In the genomic region with DNA sequence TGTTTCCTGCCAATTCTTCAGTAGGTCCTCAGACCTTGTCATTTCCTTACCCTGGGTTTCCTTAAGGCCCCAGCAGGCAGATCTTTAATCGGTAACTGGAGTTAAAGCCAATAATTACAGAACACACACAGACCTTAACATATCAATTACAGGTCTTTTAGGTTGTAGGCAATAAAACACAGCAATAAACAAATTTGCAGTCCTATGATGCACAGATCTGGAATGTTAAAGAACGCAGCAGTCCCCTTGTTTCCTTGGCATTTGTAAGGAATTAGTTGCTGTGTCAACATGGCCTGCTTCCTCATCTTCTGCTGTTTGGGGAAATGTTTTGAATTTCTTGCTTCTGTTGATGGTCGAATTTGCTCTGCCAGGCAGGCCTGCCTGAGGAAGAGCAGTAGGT, we compare ENCODE assay signal across 26 mouse cellular contexts. TPM values are rescaled to one million over a fixed set of nuclear protein-coding genes. Genes with fewer than 3 reads are reported as not detected.
DNase-seq lines count a peak whose midpoint lies in the region; ATAC-seq and TF ChIP-seq lines count a peak whose summit lies in the region.
"Had no signal": no experiment of that assay in that cellular context is flagged by ENCODE, and none has a peak within 500 bp of the region (broad histone marks: within the 10 kb centered on the region; RNA-seq: fewer than 3 reads in every experiment).

No protein-coding gene starts in this region.

- no peak for TF ChIP-seq CTCF in lung, postnatal 0 days (IDR thresholded peaks at IDR 0.05)

- H3K36me3 ChIP-seq in lung, postnatal 0 days (ENCODE audit: insufficient read depth, low read length), result no peaks in the 10 kb centered on the region
- H3K36me3 ChIP-seq in hindbrain, embryonic 12.5 days, result no peaks in the 10 kb centered on the region
- H3K36me3 ChIP-seq: forebrain, embryonic 15.5 days; G1E; intestine, embryonic 15.5 days; limb, embryonic 15.5 days; liver, embryonic 13.5 days had no signal

- WGBS in lung, postnatal 0 days, result 23% methylated on average over 3 of the region's 3 CpGs
- 5% methylated on average over 3 of the region's 3 CpGs for WGBS in large intestine, adult 2 months
- 56% methylated on average over 3 of the region's 3 CpGs for WGBS in hindbrain, embryonic 12.5 days

- no peaks in the 10 kb centered on the region; the same call in 1 of the 2 replicates for H3K4me1 ChIP-seq in lung, postnatal 0 days (ENCODE audit: insufficient read depth, low read depth, low read length)
- no peaks in the 10 kb centered on the region for H3K4me1 ChIP-seq in hindbrain, embryonic 12.5 days
- H3K4me1 ChIP-seq: forebrain, embryonic 15.5 days; intestine, embryonic 15.5 days; liver, embryonic 13.5 days had no signal

- no peaks in the 10 kb centered on the region for H3K27me3 ChIP-seq in lung, postnatal 0 days (replicated peaks; ENCODE audit: insufficient read depth, low read length)
- no peaks in the 10 kb centered on the region for H3K27me3 ChIP-seq in hindbrain, embryonic 12.5 days
- H3K27me3 ChIP-seq: forebrain, embryonic 15.5 days; intestine, embryonic 15.5 days; limb, embryonic 15.5 days; liver, embryonic 13.5 days had no signal

- no peak for TF ChIP-seq EP300 in lung, postnatal 0 days (IDR thresholded peaks at IDR 0.05)

- DNase-seq in embryo, embryonic 10.5 days (ENCODE audit: low spot score), result peak; percentile 6
- DNase-seq in embryo, embryonic 9.5 days (ENCODE audit: extremely low spot score), result no peak
- DNase-seq in lung, postnatal 0 days (ENCODE audit: low spot score), result peak; percentile 30
- DNase-seq in lung, postnatal 25 days (ENCODE audit: low spot score), result no peak
- peak; percentile 31 for DNase-seq in large intestine, adult 2 months (ENCODE audit: low read depth, low spot score)
- no peak for DNase-seq in neural tube, embryonic 10.5 days (ENCODE audit: extremely low spot score, low spot score)
- DNase-seq in layer of hippocampus, adult 9-11 months, result no peak
- DNase-seq: adrenal gland, postnatal 25 days; cerebellum, adult 8-10 months; cerebellum, postnatal 25 days; gastrocnemius, adult 2 months; gastrocnemius, postnatal 36 days; heart, adult 2 months; kidney, adult 2 months; liver, embryonic 13.5 days; lung, adult 18-20 months; lung, postnatal 10 days; midbrain, embryonic 14.5 days; spleen, adult 18-20 months; thymus, postnatal 14 days had no signal

- no peak for ATAC-seq in lung, postnatal 0 days
- ATAC-seq in hindbrain, embryonic 12.5 days (ENCODE audit: low FRiP score), result no peak
- ATAC-seq: forebrain, embryonic 15.5 days; hindbrain, postnatal 0 days; intestine, embryonic 15.5 days had no signal

- H3K4me3 ChIP-seq in lung, postnatal 0 days (ENCODE audit: low read depth, low read length), result no peak overlapping the region
- H3K4me3 ChIP-seq in hindbrain, embryonic 12.5 days, result no peak overlapping the region
- H3K4me3 ChIP-seq: forebrain, embryonic 15.5 days; gastrocnemius, adult 2 months; heart, adult 2 months; intestine, embryonic 15.5 days; limb, embryonic 15.5 days; liver, embryonic 13.5 days had no signal

- no peak overlapping the region for H3K27ac ChIP-seq in lung, postnatal 0 days (ENCODE audit: low read length)
- H3K27ac ChIP-seq in hindbrain, embryonic 12.5 days, result no peak overlapping the region
- H3K27ac ChIP-seq: forebrain, embryonic 15.5 days; gastrocnemius, adult 2 months; heart, adult 2 months; hindbrain, postnatal 0 days; intestine, embryonic 15.5 days; limb, embryonic 15.5 days; liver, embryonic 13.5 days had no signal

- no peaks in the 10 kb centered on the region for H3K9me3 ChIP-seq in lung, postnatal 0 days (ENCODE audit: low read length)
- no peaks in the 10 kb centered on the region for H3K9me3 ChIP-seq in hindbrain, embryonic 12.5 days (replicated peaks)
- H3K9me3 ChIP-seq: forebrain, embryonic 15.5 days; G1E; intestine, embryonic 15.5 days; limb, embryonic 15.5 days; liver, embryonic 13.5 days had no signal

- H3K9ac ChIP-seq in lung, postnatal 0 days (replicated peaks; ENCODE audit: low read depth), result no peak overlapping the region
- no peak overlapping the region for H3K9ac ChIP-seq in hindbrain, embryonic 12.5 days
- H3K9ac ChIP-seq: forebrain, embryonic 15.5 days; intestine, embryonic 15.5 days; limb, embryonic 15.5 days; liver, embryonic 13.5 days had no signal

- no peak overlapping the region for H3K4me2 ChIP-seq in lung, postnatal 0 days (replicated peaks; ENCODE audit: low read depth, low read length)
- H3K4me2 ChIP-seq in hindbrain, embryonic 12.5 days (replicated peaks), result no peak overlapping the region
- H3K4me2 ChIP-seq: forebrain, embryonic 15.5 days; intestine, embryonic 15.5 days; limb, embryonic 15.5 days; liver, embryonic 13.5 days had no signal

RNA-seq across cellular contexts. Expression of gene Eea1, which starts 21.7 kb away (rescaled TPM):
- 27.5 and 29.1 TPM in 2 replicates for polyA plus RNA-seq in lung, postnatal 0 days (2015; fragmentation: Nextera tagmentation; extraction: Ambion mirVana)
- 2.3 and 4.2 TPM in 2 replicates for polyA plus RNA-seq in large intestine, adult 2 months (2012; rRNA removed)
- polyA plus RNA-seq in hindbrain, embryonic 12.5 days (2016; fragmentation: Nextera tagmentation; extraction: Ambion mirVana), result 18.7 and 20.3 TPM in 2 replicates

Comparison
In these comparisons a context has a peak if more than half of its experiments do, and no peak if none do; other contexts are left out.
1. DNase-seq: peak in embryo, embryonic 10.5 days (single experiment), lung, postnatal 0 days (single experiment) and large intestine, adult 2 months (single experiment); none in embryo, embryonic 9.5 days (single experiment), lung, postnatal 25 days (single experiment), neural tube, embryonic 10.5 days (single experiment) and layer of hippocampus, adult 9-11 months (single experiment).